Mouse (Mus musculus) olfactory bulb, adult 2 months (tissue): Measurements from ENCODE around the gene Tspan33.

Experiments used
- CTCF ChIP-seq: fragments of 200-500 bp; IDR thresholded peaks from 2 replicates; pipeline ENCODE4 v1.5.1; 2012; ENCODE audit warnings: low read depth, mild to moderate bottlenecking, low read length, moderate library complexity; ENCODE audit not compliant: insufficient read depth
- POLR2A ChIP-seq: fragments of 200-500 bp; IDR thresholded peaks from 2 replicates; pipeline ENCODE4 v1.6.1; 2012; ENCODE audit warnings: mild to moderate bottlenecking, low read depth, low read length, moderate library complexity; ENCODE audit not compliant: insufficient read depth

GRCm38 (mm10) chr6:29658626-29659475 is 35.2 kb upstream of the Tspan33 start:
- no peak for TF ChIP-seq CTCF
- TF ChIP-seq POLR2A, result no peak
